11 mouse cellular contexts compared by ENCODE assay signal in genomic region chr5:124003375-124003774, GRCm38 (mm10). TPM values are rescaled to one million over a fixed set of nuclear protein-coding genes. Genes with fewer than 3 reads are reported as not detected.
DNase-seq lines count a peak whose midpoint lies in the region; ATAC-seq and TF ChIP-seq lines count a peak whose summit lies in the region.
"Had no signal": no experiment of that assay in that cellular context is flagged by ENCODE, and none has a peak within 500 bp of the region (broad histone marks: within the 10 kb centered on the region; RNA-seq: fewer than 3 reads in every experiment).

No protein-coding gene starts in this region.

- H3K9ac ChIP-seq in embryonic facial prominence, embryonic 13.5 days: no peak overlapping the region
- no peak overlapping the region for H3K9ac ChIP-seq in kidney, postnatal 0 days (ENCODE audit: low read depth, low read length)
- no peak overlapping the region for H3K9ac ChIP-seq in kidney, embryonic 16.5 days (replicated peaks; ENCODE audit: low read length)
- H3K9ac ChIP-seq in hindbrain, embryonic 15.5 days: no peak overlapping the region
- no peak overlapping the region for H3K9ac ChIP-seq in midbrain, embryonic 15.5 days
- H3K9ac ChIP-seq: liver, embryonic 15.5 days had no signal

- peak overlapping the region; percentile 39; the same call in 1 of the 2 replicates for H3K27ac ChIP-seq in embryonic facial prominence, embryonic 13.5 days
- no peak overlapping the region for H3K27ac ChIP-seq in embryonic facial prominence, embryonic 10.5 days (replicated peaks)
- peak overlapping the region; percentile 47; the same call in 1 of the 2 replicates for H3K27ac ChIP-seq in kidney, postnatal 0 days
- no peak overlapping the region for H3K27ac ChIP-seq in kidney, embryonic 16.5 days (ENCODE audit: low read length)
- peak overlapping the region; percentile 58 for H3K27ac ChIP-seq in hindbrain, embryonic 15.5 days (replicated peaks)
- 0 out of 2 replicates have a peak overlapping the region, but pooled peaks have one; percentile 26 for H3K27ac ChIP-seq in midbrain, embryonic 15.5 days
- H3K27ac ChIP-seq: liver, embryonic 15.5 days had no signal

- H3K27me3 ChIP-seq in embryonic facial prominence, embryonic 13.5 days: no peaks in the 10 kb centered on the region
- no peaks in the 10 kb centered on the region for H3K27me3 ChIP-seq in embryonic facial prominence, embryonic 10.5 days (replicated peaks; ENCODE audit: low read depth, poor library complexity, severe bottlenecking)
- no peaks in the 10 kb centered on the region for H3K27me3 ChIP-seq in kidney, postnatal 0 days (ENCODE audit: insufficient read depth, low read length)
- no peaks in the 10 kb centered on the region for H3K27me3 ChIP-seq in kidney, embryonic 16.5 days (ENCODE audit: insufficient read depth, low read length)
- H3K27me3 ChIP-seq in hindbrain, embryonic 15.5 days: no peaks in the 10 kb centered on the region
- no peaks in the 10 kb centered on the region for H3K27me3 ChIP-seq in midbrain, embryonic 15.5 days (replicated peaks)
- H3K27me3 ChIP-seq: liver, embryonic 15.5 days had no signal

- WGBS in embryonic facial prominence, embryonic 13.5 days: 72% methylated on average over 4 of the region's 4 CpGs
- WGBS in embryonic facial prominence, embryonic 10.5 days: 79% methylated on average over 4 of the region's 4 CpGs
- 50% methylated on average over 4 of the region's 4 CpGs for WGBS in kidney, postnatal 0 days
- WGBS in kidney, embryonic 16.5 days: 52% methylated on average over 4 of the region's 4 CpGs
- 36% methylated on average over 4 of the region's 4 CpGs for WGBS in hindbrain, embryonic 15.5 days
- WGBS in midbrain, embryonic 15.5 days: 54% methylated on average over 4 of the region's 4 CpGs

- no peak for ATAC-seq in embryonic facial prominence, embryonic 13.5 days (ENCODE audit: insufficient number of reproducible peaks, insufficient read depth, low FRiP score, low TSS enrichment, low read depth)
- no peak for ATAC-seq in kidney, postnatal 0 days (replicated peaks; ENCODE audit: low FRiP score, low read depth)
- no peak for ATAC-seq in kidney, embryonic 16.5 days (ENCODE audit: low FRiP score, low TSS enrichment)
- ATAC-seq in hindbrain, embryonic 15.5 days (ENCODE audit: low FRiP score, low read depth): no peak
- ATAC-seq in midbrain, embryonic 15.5 days (replicated peaks): 0 out of 2 replicates have a peak, but pooled peaks have one; percentile 2

- H3K4me2 ChIP-seq in embryonic facial prominence, embryonic 13.5 days: no peak overlapping the region
- no peak overlapping the region for H3K4me2 ChIP-seq in kidney, postnatal 0 days (ENCODE audit: low read length)
- no peak overlapping the region for H3K4me2 ChIP-seq in kidney, embryonic 16.5 days (replicated peaks; ENCODE audit: low read depth, low read length)
- no peak overlapping the region for H3K4me2 ChIP-seq in hindbrain, embryonic 15.5 days
- no peak overlapping the region for H3K4me2 ChIP-seq in midbrain, embryonic 15.5 days
- H3K4me2 ChIP-seq: liver, embryonic 15.5 days had no signal

- no peak for DNase-seq in embryonic facial prominence, embryonic 10.5 days (ENCODE audit: low spot score)
- no peak for DNase-seq in kidney, postnatal 0 days (ENCODE audit: low spot score)
- no peak for DNase-seq in c-Kit-positive CD71-positive TER-119-positive erythroid progenitor cells, embryonic 14.5 days (ENCODE audit: low spot score)
- DNase-seq in left cerebral cortex, adult 11 months (ENCODE audit: low spot score): no peak
- DNase-seq: cerebellum, adult 11 months; thymus, postnatal 4 days had no signal

- H3K36me3 ChIP-seq in embryonic facial prominence, embryonic 13.5 days: peaks cover 66% of the 10 kb centered on the region
- H3K36me3 ChIP-seq in embryonic facial prominence, embryonic 10.5 days (replicated peaks): peaks cover 75% of the 10 kb centered on the region
- H3K36me3 ChIP-seq in kidney, postnatal 0 days (ENCODE audit: insufficient read depth, low read length): 0 out of 2 replicates have a peak, but pooled peaks cover 39% of the 10 kb centered on the region
- peaks cover 48% of the 10 kb centered on the region for H3K36me3 ChIP-seq in kidney, embryonic 16.5 days (ENCODE audit: insufficient read depth, low read length)
- peaks cover 33% of the 10 kb centered on the region for H3K36me3 ChIP-seq in hindbrain, embryonic 15.5 days
- H3K36me3 ChIP-seq in midbrain, embryonic 15.5 days (replicated peaks): peaks cover 26% of the 10 kb centered on the region

- no peaks in the 10 kb centered on the region for H3K4me1 ChIP-seq in embryonic facial prominence, embryonic 13.5 days
- H3K4me1 ChIP-seq in embryonic facial prominence, embryonic 10.5 days: no peaks in the 10 kb centered on the region
- 0 out of 2 replicates have a peak, but pooled peaks cover 2% of the 10 kb centered on the region for H3K4me1 ChIP-seq in kidney, postnatal 0 days (replicated peaks; ENCODE audit: insufficient read depth, low read length)
- H3K4me1 ChIP-seq in kidney, embryonic 16.5 days (ENCODE audit: insufficient read depth, low read length): peaks cover 12% of the 10 kb centered on the region
- peaks cover 31% of the 10 kb centered on the region for H3K4me1 ChIP-seq in hindbrain, embryonic 15.5 days (replicated peaks)
- H3K4me1 ChIP-seq in midbrain, embryonic 15.5 days: peaks cover 6% of the 10 kb centered on the region; the same call in 1 of the 2 replicates

- no peak for TF ChIP-seq CTCF in kidney, postnatal 0 days (IDR thresholded peaks at IDR 0.05; ENCODE audit: low read depth)

- H3K4me3 ChIP-seq in embryonic facial prominence, embryonic 13.5 days: no peak overlapping the region
- H3K4me3 ChIP-seq in embryonic facial prominence, embryonic 10.5 days: no peak overlapping the region
- H3K4me3 ChIP-seq in kidney, postnatal 0 days (replicated peaks; ENCODE audit: low read depth, low read length): no peak overlapping the region
- H3K4me3 ChIP-seq in kidney, embryonic 16.5 days (ENCODE audit: low read length): no peak overlapping the region
- H3K4me3 ChIP-seq in hindbrain, embryonic 15.5 days: no peak overlapping the region
- no peak overlapping the region for H3K4me3 ChIP-seq in midbrain, embryonic 15.5 days
- H3K4me3 ChIP-seq: liver, embryonic 15.5 days had no signal

- no peaks in the 10 kb centered on the region for H3K9me3 ChIP-seq in embryonic facial prominence, embryonic 13.5 days
- H3K9me3 ChIP-seq in embryonic facial prominence, embryonic 10.5 days: no peaks in the 10 kb centered on the region
- no peaks in the 10 kb centered on the region for H3K9me3 ChIP-seq in kidney, postnatal 0 days (replicated peaks; ENCODE audit: low read length)
- H3K9me3 ChIP-seq in kidney, embryonic 16.5 days (ENCODE audit: low read length): no peaks in the 10 kb centered on the region
- H3K9me3 ChIP-seq in hindbrain, embryonic 15.5 days: no peaks in the 10 kb centered on the region
- no peaks in the 10 kb centered on the region for H3K9me3 ChIP-seq in midbrain, embryonic 15.5 days
- H3K9me3 ChIP-seq: liver, embryonic 15.5 days had no signal

RNA-seq across cellular contexts. Expression of gene Vps37b, which starts 28.7 kb away (rescaled TPM):
- polyA plus RNA-seq in embryonic facial prominence, embryonic 13.5 days (2015; fragmentation: Nextera tagmentation; extraction: Ambion mirVana): 39.0 and 46.0 TPM in 2 replicates
- 43.8 and 47.6 TPM in 2 replicates for polyA plus RNA-seq in embryonic facial prominence, embryonic 10.5 days (2016; fragmentation: Nextera tagmentation; extraction: Ambion mirVana)
- 30.7 and 31.7 TPM in 2 replicates for polyA plus RNA-seq in kidney, postnatal 0 days (2015; fragmentation: Nextera tagmentation; extraction: Ambion mirVana)
- 40.8 and 41.8 TPM in 2 replicates for polyA plus RNA-seq in kidney, embryonic 16.5 days (2015; fragmentation: Nextera tagmentation; extraction: Ambion mirVana)
- polyA plus RNA-seq in hindbrain, embryonic 15.5 days (2015; fragmentation: Nextera tagmentation; extraction: Ambion mirVana): 75.5 and 82.4 TPM in 2 replicates
- 66.7 and 73.7 TPM in 2 replicates for polyA plus RNA-seq in midbrain, embryonic 15.5 days (2015; fragmentation: Nextera tagmentation; extraction: Ambion mirVana)

RNA-seq across cellular contexts. Expression of gene Hip1r, which starts 29.9 kb away (rescaled TPM):
- 9.6 and 12.3 TPM in 2 replicates for polyA plus RNA-seq in embryonic facial prominence, embryonic 13.5 days (2015; fragmentation: Nextera tagmentation; extraction: Ambion mirVana)
- polyA plus RNA-seq in embryonic facial prominence, embryonic 10.5 days (2016; fragmentation: Nextera tagmentation; extraction: Ambion mirVana): 8.5 and 10.7 TPM in 2 replicates
- 24.8 and 28.4 TPM in 2 replicates for polyA plus RNA-seq in kidney, postnatal 0 days (2015; fragmentation: Nextera tagmentation; extraction: Ambion mirVana)
- 23.1 and 25.6 TPM in 2 replicates for polyA plus RNA-seq in kidney, embryonic 16.5 days (2015; fragmentation: Nextera tagmentation; extraction: Ambion mirVana)
- 33.9 and 34.2 TPM in 2 replicates for polyA plus RNA-seq in hindbrain, embryonic 15.5 days (2015; fragmentation: Nextera tagmentation; extraction: Ambion mirVana)
- 29.8 and 30.7 TPM in 2 replicates for polyA plus RNA-seq in midbrain, embryonic 15.5 days (2015; fragmentation: Nextera tagmentation; extraction: Ambion mirVana)

Comparison
In these comparisons a context has a peak if more than half of its experiments do, and no peak if none do; other contexts are left out.
1. H3K27ac ChIP-seq: peak in embryonic facial prominence, embryonic 13.5 days (single experiment), kidney, postnatal 0 days (single experiment), hindbrain, embryonic 15.5 days (single experiment) and midbrain, embryonic 15.5 days (single experiment); none in embryonic facial prominence, embryonic 10.5 days (single experiment) and kidney, embryonic 16.5 days (single experiment).